23 mouse cellular contexts compared by ENCODE assay signal in the genomic region with DNA sequence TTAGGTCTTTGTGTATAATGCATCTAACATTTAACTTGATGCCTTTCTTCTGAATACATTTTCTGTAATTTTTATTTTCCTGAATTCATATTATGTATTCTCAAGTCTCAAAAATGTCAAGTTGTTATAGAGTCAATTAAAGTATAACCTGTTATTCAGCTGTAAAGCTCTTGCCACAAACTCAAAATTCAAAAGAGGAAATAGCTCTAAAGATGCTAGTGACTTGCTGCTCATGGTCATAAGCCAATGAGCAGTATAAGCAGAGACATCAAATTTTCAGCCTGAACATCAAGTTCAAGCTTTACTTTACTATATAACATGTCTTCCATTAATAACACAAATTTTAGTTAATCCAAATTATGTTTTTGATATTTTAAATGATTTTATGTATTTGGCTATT. TPM values are rescaled to one million over a fixed set of nuclear protein-coding genes. Genes with fewer than 3 reads are reported as not detected.
A peak's percentile ranks its signal among the peaks of the same experiment; 100 is the strongest.
DNase-seq lines count a peak whose midpoint lies in the region; ATAC-seq and TF ChIP-seq lines count a peak whose summit lies in the region.
"Had no signal": no experiment of that assay in that cellular context is flagged by ENCODE, and none has a peak within 500 bp of the region (broad histone marks: within the 10 kb centered on the region; RNA-seq: fewer than 3 reads in every experiment).

No protein-coding gene starts in this region.

- H3K27ac ChIP-seq in layer of hippocampus, adult 2 months = peak overlapping the region; percentile 28; the same call in 1 of the 2 replicates
- H3K27ac ChIP-seq: embryonic facial prominence, embryonic 10.5 days; forebrain, embryonic 15.5 days; hindbrain, embryonic 10.5 days; hindbrain, embryonic 14.5 days had no signal

- no peak for TF ChIP-seq CTCF in layer of hippocampus, adult 2 months (conservative IDR thresholded peaks at IDR 0.05)

- no peak for DNase-seq in layer of hippocampus, adult 2 months (ENCODE audit: low spot score in 2 of 2)
- DNase-seq in layer of hippocampus, postnatal 14 days (ENCODE audit: low spot score in 2 of 2) = no peak
- peak; percentile 55 for DNase-seq in A20 (ENCODE audit: low read depth, low spot score)
- DNase-seq in induced T-regulatory cell, adult 2 months (ENCODE audit: low read depth) = peak; percentile 25
- no peak for DNase-seq in testis, postnatal 14 days (ENCODE audit: low spot score)
- DNase-seq: adrenal gland, postnatal 14 days; B cell, adult 2 months; cerebellum, adult 18-20 months; cerebellum, postnatal 10 days; gastrocnemius, postnatal 14 days had no signal

- no peak for ATAC-seq in megakaryocyte, adult 5-6 weeks (ENCODE audit: poor library complexity, severe bottlenecking)
- ATAC-seq: activated CD4-positive, CD25-positive, alpha-beta regulatory T cell, adult 4 months; CD4-positive, CD25-positive, alpha-beta regulatory T cell, adult 4 months; forebrain, embryonic 15.5 days; Patski had no signal

- no peak overlapping the region for H3K4me3 ChIP-seq in layer of hippocampus, adult 2 months
- H3K4me3 ChIP-seq: forebrain, embryonic 15.5 days; heart, embryonic 12.5 days had no signal

RNA-seq across cellular contexts. Expression of a gene that starts 3.6 kb away (rescaled TPM):
- 10 to 100 TPM; 87.6 to 94.8 TPM for total RNA-seq in layer of hippocampus, adult 2 months (2021)
- 10 to 100 TPM; 89.1 to 95.0 TPM for total RNA-seq in layer of hippocampus, postnatal 14 days (2021)
- total RNA-seq in megakaryocyte, adult 5-6 weeks (2015) = 56.9 and 61.3 TPM in 2 replicates
- total RNA-seq in megakaryocyte, adult 5-6 weeks (2017) = 72.9 and 88.1 TPM in 2 replicates

RNA-seq across cellular contexts. Expression of a gene that starts 3.6 kb away (rescaled TPM):
- 1 to 10 TPM; 1.1 to 1.3 TPM for total RNA-seq in layer of hippocampus, adult 2 months (2021)
- total RNA-seq in layer of hippocampus, postnatal 14 days (2021) = 1 to 10 TPM; 1.9 to 2.0 TPM
- 29.7 and 33.0 TPM in 2 replicates for total RNA-seq in megakaryocyte, adult 5-6 weeks (2015)
- total RNA-seq in megakaryocyte, adult 5-6 weeks (2017) = 26.4 and 27.2 TPM in 2 replicates

RNA-seq across cellular contexts. Expression of a gene that starts 26.9 kb away (rescaled TPM):
- total RNA-seq in layer of hippocampus, adult 2 months (2021) = 1 to 10 TPM; 3.1 to 4.1 TPM
- 1 to 10 TPM; 3.0 to 4.7 TPM for total RNA-seq in layer of hippocampus, postnatal 14 days (2021)
- total RNA-seq in megakaryocyte, adult 5-6 weeks (2015) = 4.1 and 5.0 TPM in 2 replicates
- total RNA-seq in megakaryocyte, adult 5-6 weeks (2017) = 1.5 and 2.5 TPM in 2 replicates

RNA-seq across cellular contexts. Expression of a gene that starts 54.1 kb away (rescaled TPM):
- total RNA-seq in layer of hippocampus, adult 2 months (2021) = not detected
- total RNA-seq in layer of hippocampus, postnatal 14 days (2021) = not detected
- total RNA-seq in megakaryocyte, adult 5-6 weeks (2015) = not detected in 2 replicates
- total RNA-seq in megakaryocyte, adult 5-6 weeks (2017) = not detected in 2 replicates
- total RNA-seq: adrenal gland, adult 18-20 months; adrenal gland, postnatal 14 days; gastrocnemius, postnatal 14 days; granulocyte monocyte progenitor cell, adult 5-6 weeks; heart, adult 8-10 months; heart, postnatal 25 days had no signal

Comparison
In these comparisons a context has a peak if more than half of its experiments do, and no peak if none do; other contexts are left out.
1. DNase-seq: peak in A20 (single experiment) and induced T-regulatory cell, adult 2 months (single experiment); none in layer of hippocampus, adult 2 months (0 of 2), layer of hippocampus, postnatal 14 days (0 of 2) and testis, postnatal 14 days (single experiment).
2. RNA of a gene that starts 3.6 kb away (total RNA-seq): 26.4 to 33.0 TPM in megakaryocyte, adult 5-6 weeks; 1.9 to 2.0 TPM in layer of hippocampus, postnatal 14 days and 1.1 to 1.3 TPM in layer of hippocampus, adult 2 months; every median in the first group is over 4 times any median in the second.